Mouse (Mus musculus) testis, adult 2 months (tissue): ENCODE measurements around the gene Gemin2. TPM values are rescaled to one million over a fixed set of nuclear protein-coding genes. Genes with fewer than 3 reads are reported as not detected.
"Not testable (repeated sequence)": the region's sequence is repeated elsewhere in the genome, so short reads cannot be mapped to it uniquely, and the experiment has no call there.

Experiments
- H3K27ac ChIP-seq: fragments of 200-500 bp; 2 replicates; pipeline ENCODE4 v1.5.1; 2012; ENCODE audit warnings: low read depth, low read length; ENCODE audit not compliant: control insufficient read depth, insufficient read depth
- H3K27me3 ChIP-seq: fragments of 200-500 bp; 2 replicates; pipeline ENCODE4 v1.6.1; 2012; ENCODE audit warnings: mild to moderate bottlenecking, low read length, moderate library complexity; ENCODE audit not compliant: control insufficient read depth, insufficient read depth
- H3K36me3 ChIP-seq: fragments of 200-500 bp; 2 replicates; pipeline ENCODE4 v1.6.1; 2012; ENCODE audit warnings: mild to moderate bottlenecking, low read length; ENCODE audit not compliant: control insufficient read depth, insufficient read depth
- H3K4me1 ChIP-seq: fragments of 200-500 bp; 2 replicates; pipeline ENCODE4 v1.6.1; 2012; ENCODE audit warnings: low read length; ENCODE audit not compliant: control insufficient read depth, insufficient read depth
- H3K4me3 ChIP-seq: fragments of 200-500 bp; 2 replicates; pipeline ENCODE4 v1.5.1; 2012; ENCODE audit warnings: low read depth, mild to moderate bottlenecking, low read length, moderate library complexity, mixed read lengths; ENCODE audit not compliant: control insufficient read depth
- CTCF ChIP-seq: fragments of 200-500 bp; IDR thresholded peaks from 2 replicates; pipeline ENCODE4 v1.5.1; 2012; ENCODE audit warnings: low read depth, mild to moderate bottlenecking, inconsistent platforms, low read length, moderate library complexity; ENCODE audit not compliant: control insufficient read depth, insufficient read depth, insufficient replicate concordance
- POLR2A ChIP-seq: fragments of 200-500 bp; IDR thresholded peaks from 2 replicates; pipeline ENCODE4 v1.6.1; 2012; ENCODE audit warnings: low read depth, mild to moderate bottlenecking, inconsistent platforms, low read length, moderate library complexity; ENCODE audit not compliant: control insufficient read depth
- polyA plus RNA-seq: library from polyadenylated mRNA; depleted of rRNA; stranded (reverse); fragments of >200 nt; gene quantifications from 2 replicates; pipeline ENCODE4 v1.2.3, GENCODE M21; 2012

The Gemin2 gene
- polyA plus RNA-seq, 1 experiment, result 5.5 TPM

- Histone ChIP-seq H3K4me3 (peak overlapping the region; percentile 64), H3K36me3 (no peaks in the 10 kb centered on the region), H3K27ac (peak overlapping the region; percentile 92), H3K4me1 (no peaks in the 10 kb centered on the region), H3K27me3 (no peaks in the 10 kb centered on the region)
- TF ChIP-seq POLR2A (peak; percentile 91; the same call in 1 of the 2 replicates), CTCF (no peak)
Observed at GRCm38 (mm10) chr12:59039971-59040844, 27.0 kb downstream of the Gemin2 start.

DNA sequence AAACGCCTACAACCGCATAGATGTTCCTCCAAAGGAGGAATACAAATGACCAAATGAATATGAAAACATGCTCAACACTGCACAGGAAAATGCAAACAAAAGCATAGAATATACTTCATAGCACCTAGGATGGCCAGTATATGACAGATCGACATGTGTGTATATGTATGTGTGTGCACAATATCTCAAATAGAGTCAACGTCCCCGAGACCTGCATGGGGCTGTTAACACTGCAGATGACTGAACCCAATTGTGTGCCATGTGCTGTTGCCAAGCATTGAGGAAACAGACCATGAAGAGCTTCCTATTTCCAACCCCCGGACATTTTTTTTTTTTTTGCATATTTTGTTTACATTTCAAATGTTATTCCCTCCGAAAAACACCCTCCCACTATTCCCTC lies 27.7 kb downstream of the Gemin2 start:
- Histone ChIP-seq H3K36me3 (no peaks in the 10 kb centered on the region), H3K4me3 (no peak overlapping the region), H3K27ac (no peak overlapping the region), H3K27me3 (no peaks in the 10 kb centered on the region), H3K4me1 (no peaks in the 10 kb centered on the region)
- TF ChIP-seq POLR2A (no peak), CTCF (no peak)

- no peaks in the 10 kb centered on the region for H3K27me3 ChIP-seq
- H3K4me1 ChIP-seq, result no peaks in the 10 kb centered on the region
- H3K4me3 ChIP-seq, result no peak overlapping the region
- TF ChIP-seq POLR2A (no peak), CTCF (no peak)
- no peaks in the 10 kb centered on the region for H3K36me3 ChIP-seq
- no peak overlapping the region for H3K27ac ChIP-seq
Observed at GRCm38 (mm10) chr12:59052470-59052869, 39.3 kb downstream of the Gemin2 start.

- no peak for TF ChIP-seq CTCF
- TF ChIP-seq POLR2A, result no peak
- no peaks in the 10 kb centered on the region for H3K4me1 ChIP-seq
- no peaks in the 10 kb centered on the region for H3K27me3 ChIP-seq
- H3K36me3 ChIP-seq, result no peaks in the 10 kb centered on the region
- no peak overlapping the region for H3K27ac ChIP-seq
- no peak overlapping the region for H3K4me3 ChIP-seq
Observed at GRCm38 (mm10) chr12:59053166-59053565, 40.0 kb downstream of the Gemin2 start.

DNA sequence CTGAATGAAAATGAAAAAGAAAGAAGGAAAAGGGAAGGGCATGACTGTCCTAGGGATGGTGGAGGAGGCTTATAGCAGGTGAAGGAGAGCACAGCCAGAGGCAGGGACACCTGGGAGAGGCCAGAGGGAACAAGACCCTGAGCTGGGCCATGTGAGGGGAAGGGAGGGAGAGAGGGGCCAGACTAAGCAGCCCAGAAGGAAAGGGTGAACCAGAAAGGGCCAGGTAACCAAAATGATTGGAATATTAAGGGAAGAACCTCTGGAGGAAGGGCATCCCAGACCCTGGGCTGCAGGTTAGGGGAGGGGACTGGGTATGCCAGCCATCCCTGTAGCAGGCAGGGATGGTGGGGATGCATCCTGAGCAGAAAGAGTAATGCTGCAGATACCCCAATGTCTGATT lies 40.8 kb downstream of the Gemin2 start:
- H3K4me1 ChIP-seq, result no peaks in the 10 kb centered on the region
- H3K4me3 ChIP-seq, result no peak overlapping the region
- H3K27ac ChIP-seq, result no peak overlapping the region
- TF ChIP-seq CTCF (no peak), POLR2A (no peak)
- H3K36me3 ChIP-seq, result no peaks in the 10 kb centered on the region
- H3K27me3 ChIP-seq, result no peaks in the 10 kb centered on the region

GRCm38 (mm10) chr12:59055196-59055850 lies 42.1 kb downstream of the Gemin2 start:
- no peaks in the 10 kb centered on the region for H3K36me3 ChIP-seq
- peaks cover 2% of the 10 kb centered on the region; the same call in 1 of the 2 replicates for H3K4me1 ChIP-seq
- no peak overlapping the region for H3K4me3 ChIP-seq
- TF ChIP-seq CTCF (no peak), POLR2A (no peak)
- no peaks in the 10 kb centered on the region for H3K27me3 ChIP-seq
- H3K27ac ChIP-seq, result no peak overlapping the region

DNA sequence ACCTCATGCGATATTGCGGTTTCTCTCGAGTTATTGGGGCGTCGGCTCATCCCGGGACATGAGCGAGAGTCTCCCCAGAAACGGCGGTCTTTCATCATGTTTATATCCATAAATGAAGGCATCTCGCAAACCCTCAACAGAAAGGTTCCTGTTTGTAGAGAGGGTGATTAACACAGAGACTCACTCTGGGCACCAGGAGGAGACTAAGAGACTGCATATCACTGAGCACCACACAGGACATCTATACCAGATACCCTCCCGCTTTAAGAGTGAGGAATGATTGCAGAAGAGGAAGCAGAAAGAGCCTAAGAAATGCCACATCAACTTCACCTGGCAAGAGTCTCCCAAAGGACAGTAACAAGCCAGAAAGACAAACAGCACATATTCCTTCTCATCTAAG lies 43.0 kb downstream of the Gemin2 start:
- H3K36me3 ChIP-seq, result no peaks in the 10 kb centered on the region
- peaks cover 3% of the 10 kb centered on the region; the same call in 1 of the 2 replicates for H3K4me1 ChIP-seq

DNA sequence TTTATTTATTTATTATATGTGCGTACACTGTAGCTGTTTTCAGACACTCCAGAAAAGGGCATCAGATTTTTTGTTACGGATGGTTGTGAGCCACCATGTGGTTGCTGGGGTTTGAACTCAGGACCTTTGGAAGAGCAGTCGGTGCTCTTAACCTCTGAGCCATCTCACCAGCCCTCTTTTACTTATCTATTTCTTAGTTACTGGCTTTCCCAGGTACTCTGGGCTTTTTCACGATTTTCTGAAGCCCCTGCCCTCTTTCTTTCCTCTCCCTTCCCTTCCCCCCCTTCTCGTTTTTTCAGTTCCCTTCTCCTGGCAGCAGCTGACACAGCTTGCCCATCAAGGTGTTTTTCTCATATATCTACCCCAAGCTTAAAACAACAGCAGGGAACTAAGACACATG lies 45.0 kb downstream of the Gemin2 start:
- H3K27ac ChIP-seq, H3K4me3 ChIP-seq, H3K4me1 ChIP-seq, H3K27me3 ChIP-seq, H3K36me3 ChIP-seq: not testable (repeated sequence)

More for the DNA sequence above, 43.0 kb downstream of the Gemin2 start:
- Histone ChIP-seq H3K27ac (no peak overlapping the region), H3K4me3 (no peak overlapping the region), H3K27me3 (no peaks in the 10 kb centered on the region)
- TF ChIP-seq POLR2A (no peak), CTCF (no peak)
